Mouse (Mus musculus): ENCODE measurements around the gene Ift57.

DNA sequence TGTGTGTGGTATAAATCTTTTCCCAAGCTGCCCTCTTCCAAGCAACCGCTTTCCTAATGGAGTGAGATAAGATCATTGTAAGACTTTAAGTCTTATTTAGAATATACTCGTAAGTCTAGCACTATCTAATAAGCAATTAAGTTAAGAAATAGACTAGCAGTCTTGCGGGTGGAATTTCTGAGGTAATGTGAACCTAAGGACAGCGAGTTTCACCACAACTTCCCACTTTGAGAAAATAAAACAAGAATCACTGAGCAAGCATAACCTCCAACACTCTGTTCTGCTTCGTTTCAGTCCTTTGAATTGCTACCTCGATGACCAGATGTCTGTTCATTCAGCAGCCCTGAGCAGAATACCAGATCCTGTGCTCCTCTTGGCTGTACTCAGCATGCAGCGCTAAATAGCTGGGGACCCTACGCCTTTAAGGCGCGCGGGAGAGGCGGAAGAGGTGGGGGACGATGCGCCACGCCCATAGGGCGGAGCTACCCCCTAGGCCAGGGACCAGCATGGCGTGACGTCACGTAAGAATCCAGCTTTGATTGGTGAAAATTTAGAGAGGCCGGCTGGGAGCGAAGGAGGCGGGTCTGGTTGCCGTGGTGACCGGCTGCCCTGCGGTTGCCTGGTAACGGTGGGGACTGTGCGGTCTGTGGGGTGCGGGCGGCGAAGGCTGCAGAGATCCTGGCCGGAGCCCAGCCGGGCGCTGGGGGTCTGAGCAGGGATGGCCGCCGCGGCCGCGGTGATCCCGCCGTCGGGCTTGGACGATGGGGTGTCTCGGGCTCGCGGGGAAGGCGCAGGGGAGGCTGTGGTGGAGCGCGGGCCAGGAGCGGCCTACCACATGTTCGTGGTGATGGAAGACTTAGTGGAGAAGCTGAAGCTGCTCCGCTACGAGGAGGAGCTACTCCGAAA lies at the start of gene Ift57:
- TF ChIP-seq MAFK (IDR thresholded peaks at IDR 0.05; ENCODE audit: insufficient read depth, low read depth, low read length) (no peak), ZNF384 (IDR thresholded peaks at IDR 0.05; ENCODE audit: low read depth, low read length) (no peak), CHD2 (IDR thresholded peaks at IDR 0.05; ENCODE audit: low read depth, low read length) (no peak), HCFC1 (IDR thresholded peaks at IDR 0.05; ENCODE audit: borderline replicate concordance, insufficient read depth, low read length) (no peak)
